Mouse (Mus musculus) midbrain, embryonic 14.5 days (tissue): ENCODE results near the gene Pdk1. TPM values are rescaled to one million over a fixed set of nuclear protein-coding genes. Genes with fewer than 3 reads are reported as not detected.

ENCODE experiments used
- ATAC-seq: fragments of 200-750 bp; cut with Nextera tagmentation; 2 replicates; pipeline ENCODE4 v1.8.0; 2017; ENCODE audit warnings: moderate number of reproducible peaks, moderate library complexity; ENCODE audit not compliant: low FRiP score, low TSS enrichment
- DNase-seq: peaks from one replicate; pipeline ENCODE4 v3.0.0-alpha.2; 2015
- H3K27ac ChIP-seq: fragments of 300-500 bp; sonication (generic); replicated peaks from 2 replicates; pipeline ENCODE4 v1.5.1; 2014; ENCODE audit warnings: mild to moderate bottlenecking, low read depth, low read length, moderate library complexity
- H3K27me3 ChIP-seq: fragments of 300-500 bp; sonication (generic); 2 replicates; pipeline ENCODE4 v1.6.1; 2014; ENCODE audit warnings: low read length, control low read depth, mixed read lengths; ENCODE audit not compliant: control insufficient read depth, insufficient read depth
- H3K36me3 ChIP-seq: fragments of 300-500 bp; sonication (generic); 2 replicates; pipeline ENCODE4 v1.6.1; 2014; ENCODE audit warnings: low read length, control low read depth; ENCODE audit not compliant: control insufficient read depth, insufficient read depth
- H3K4me1 ChIP-seq: fragments of 300-500 bp; sonication (generic); 2 replicates; pipeline ENCODE4 v1.6.1; 2014; ENCODE audit warnings: mild to moderate bottlenecking, antibody characterized with exemption, low read length, control low read depth; ENCODE audit not compliant: control insufficient read depth, insufficient read depth
- H3K4me2 ChIP-seq: fragments of 300-500 bp; sonication (generic); 2 replicates; pipeline ENCODE4 v1.6.1; 2014; ENCODE audit warnings: mild to moderate bottlenecking, low read length, moderate library complexity
- H3K4me3 ChIP-seq: fragments of 300-500 bp; sonication (generic); replicated peaks from 2 replicates; pipeline ENCODE4 v1.5.1; 2014; ENCODE audit warnings: low read depth, low read length
- H3K9ac ChIP-seq: fragments of 300-500 bp; sonication (generic); replicated peaks from 2 replicates; pipeline ENCODE4 v1.6.1; 2014; ENCODE audit warnings: mild to moderate bottlenecking, low read length, moderate library complexity
- H3K9me3 ChIP-seq: fragments of 300-500 bp; sonication (generic); 2 replicates; pipeline ENCODE4 v1.6.1; 2016; ENCODE audit warnings: low read length, control low read depth, mixed read lengths; ENCODE audit not compliant: control insufficient read depth
- WGBS: fragments of 180-500 bp; shearing (Covaris S2); extraction: QIAGEN DNeasy Blood & Tissue Kit; methylation state at CpG from one replicate; pipeline ENCODE4 v1.1.7; 2014; 5-methylcytosine and 5-hydroxymethylcytosine counted together
- polyA plus RNA-seq: library from polyadenylated mRNA; unstranded; fragments of >200 nt; fragmentation: Nextera tagmentation; extraction: Ambion mirVana; gene quantifications from 2 replicates; pipeline ENCODE4 v1.2.1, GENCODE M21; 2014

Pdk1 gene
- polyA plus RNA-seq, 1 experiment from 2014 or later: 23.2 TPM

DNA sequence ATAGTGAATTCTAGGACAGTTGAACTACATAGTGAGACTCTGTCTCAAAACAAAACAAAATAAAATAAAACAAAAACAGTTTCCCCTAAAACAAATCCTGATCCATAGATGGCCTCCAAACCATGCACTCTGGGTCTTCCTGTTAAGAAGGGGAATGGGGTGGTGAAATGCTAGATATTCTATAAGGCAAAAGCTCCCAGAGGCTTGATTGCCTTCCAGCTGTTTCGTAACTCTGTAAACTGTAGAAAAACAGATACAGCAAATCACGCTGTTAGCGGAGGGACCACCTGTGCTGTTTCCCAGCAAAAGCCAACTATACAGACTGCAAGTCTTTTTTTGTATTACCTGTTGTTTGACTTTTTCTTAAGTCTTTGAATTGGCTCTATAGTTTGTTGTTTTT lies 6.0 kb upstream of the Pdk1 start:
- no peak for DNase-seq
- no peaks in the 10 kb centered on the region for H3K36me3 ChIP-seq
- H3K4me2 ChIP-seq: no peak overlapping the region
- H3K9ac ChIP-seq: no peak overlapping the region
- H3K27me3 ChIP-seq: no peaks in the 10 kb centered on the region
- WGBS: 91% methylated on average over 3 of the region's 3 CpGs
- H3K4me3 ChIP-seq: no peak overlapping the region
- ATAC-seq: no peak
- H3K4me1 ChIP-seq: no peaks in the 10 kb centered on the region
- H3K27ac ChIP-seq: no peak overlapping the region
- H3K9me3 ChIP-seq: no peaks in the 10 kb centered on the region

DNA sequence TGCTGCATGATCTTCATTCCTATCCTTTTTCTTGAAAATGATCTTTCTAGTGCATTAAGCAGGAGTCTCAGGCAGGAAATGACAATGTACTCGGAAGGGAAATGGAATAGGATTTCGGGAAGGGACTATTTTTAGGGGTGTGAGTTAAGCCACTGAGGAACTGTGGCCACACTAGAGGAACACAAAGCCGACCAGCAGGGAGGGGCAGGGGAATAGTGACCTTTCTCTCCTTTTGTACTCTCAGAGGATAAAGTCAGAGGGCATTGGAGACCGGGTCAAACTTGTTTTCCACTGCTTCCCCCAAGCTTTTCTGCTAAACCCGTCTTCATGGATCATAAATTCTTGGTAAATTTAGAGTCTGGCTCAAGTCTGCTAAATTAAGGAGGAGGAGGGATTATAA lies 5.5 kb upstream of the Pdk1 start:
- H3K9ac ChIP-seq: no peak overlapping the region

DNA sequence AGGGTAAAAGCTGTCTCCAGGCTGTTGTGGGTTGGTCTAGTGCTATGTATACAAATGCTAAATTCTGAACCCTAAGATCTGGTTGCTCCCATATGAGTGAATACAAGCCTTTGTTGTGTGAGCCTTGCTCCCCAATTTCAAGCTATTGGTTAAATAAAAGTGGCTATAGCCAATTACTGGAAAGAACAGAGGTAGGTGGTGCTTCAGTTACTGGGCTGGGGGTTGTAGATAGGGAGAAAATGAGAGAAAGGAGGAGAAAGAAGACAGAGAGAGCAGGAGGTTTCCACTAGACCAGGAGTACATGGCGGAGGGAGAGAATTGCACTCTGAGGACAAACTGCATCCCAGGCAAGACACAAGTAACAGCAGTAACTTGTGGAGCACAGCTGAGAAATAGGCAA lies 4.8 kb upstream of the Pdk1 start:
- H3K27ac ChIP-seq: no peak overlapping the region
- H3K4me2 ChIP-seq: no peak overlapping the region
- ATAC-seq (no peak), DNase-seq (no peak)
- H3K27me3 ChIP-seq: no peaks in the 10 kb centered on the region
- H3K9me3 ChIP-seq: no peaks in the 10 kb centered on the region
- no peak overlapping the region for H3K9ac ChIP-seq
- 96% methylated on average over 1 of the region's 1 CpGs for WGBS
- H3K4me1 ChIP-seq: no peaks in the 10 kb centered on the region
- no peaks in the 10 kb centered on the region for H3K36me3 ChIP-seq
- no peak overlapping the region for H3K4me3 ChIP-seq

More for the DNA sequence above, 5.5 kb upstream of the Pdk1 start:
- H3K4me3 ChIP-seq: no peak overlapping the region
- no peaks in the 10 kb centered on the region for H3K27me3 ChIP-seq
- no peak overlapping the region for H3K27ac ChIP-seq
- no peaks in the 10 kb centered on the region for H3K9me3 ChIP-seq
- 3% methylated on average over 5 of the region's 5 CpGs for whole genome bisulfite sequencing
- H3K36me3 ChIP-seq: no peaks in the 10 kb centered on the region
- DNase-seq: no peak
- no peak overlapping the region for H3K4me2 ChIP-seq
- no peak for ATAC-seq
- no peaks in the 10 kb centered on the region for H3K4me1 ChIP-seq

DNA sequence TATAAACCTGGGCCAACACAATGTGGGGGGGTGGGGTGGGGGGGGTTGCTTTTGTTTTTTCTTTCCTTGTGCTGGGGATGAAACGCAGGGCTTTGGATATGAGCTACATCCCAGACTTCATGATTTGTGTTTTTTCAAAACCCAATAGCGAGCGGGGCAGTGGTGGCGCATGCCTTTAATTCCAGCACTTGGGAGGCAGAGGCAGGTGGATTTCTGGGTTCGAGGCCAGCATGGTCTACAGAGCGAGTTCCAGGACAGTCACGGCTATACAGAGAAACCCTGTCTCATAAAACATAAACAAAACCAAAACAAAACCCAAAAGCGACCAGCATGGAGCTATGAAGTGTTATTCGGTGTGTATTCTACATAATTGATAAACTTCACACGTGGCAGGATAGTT lies 883 bp upstream of the Pdk1 start:
- Histone ChIP-seq H3K4me2 (peak overlapping the region; percentile 84; the same call in 1 of the 2 replicates), H3K36me3 (no peaks in the 10 kb centered on the region), H3K9ac (no peak overlapping the region), H3K27me3 (no peaks in the 10 kb centered on the region), H3K27ac (no peak overlapping the region), H3K9me3 (no peaks in the 10 kb centered on the region), H3K4me1 (peaks cover 7% of the 10 kb centered on the region; the same call in 1 of the 2 replicates), H3K4me3 (peak overlapping the region; percentile 78; the same call in 1 of the 2 replicates)
- 85% methylated on average over 10 of the region's 10 CpGs for WGBS
- no peak for ATAC-seq
- DNase-seq: no peak

- peak; percentile 51 for DNase-seq
- no peaks in the 10 kb centered on the region for H3K36me3 ChIP-seq
- peak overlapping the region; percentile 78 for H3K4me3 ChIP-seq
- H3K4me2 ChIP-seq: peak overlapping the region; percentile 84
- H3K27me3 ChIP-seq: no peaks in the 10 kb centered on the region
- WGBS: 4% methylated on average over 50 of the region's 51 CpGs
- H3K27ac ChIP-seq: peak overlapping the region; percentile 78
- peak overlapping the region; percentile 73 for H3K9ac ChIP-seq
- peak; percentile 76 for ATAC-seq
- no peaks in the 10 kb centered on the region for H3K9me3 ChIP-seq
- H3K4me1 ChIP-seq: peaks cover 7% of the 10 kb centered on the region; the same call in 1 of the 2 replicates
Measured at GRCm38 (mm10) chr2:71873474-71874322, 674 bp downstream of the Pdk1 start.

DNA sequence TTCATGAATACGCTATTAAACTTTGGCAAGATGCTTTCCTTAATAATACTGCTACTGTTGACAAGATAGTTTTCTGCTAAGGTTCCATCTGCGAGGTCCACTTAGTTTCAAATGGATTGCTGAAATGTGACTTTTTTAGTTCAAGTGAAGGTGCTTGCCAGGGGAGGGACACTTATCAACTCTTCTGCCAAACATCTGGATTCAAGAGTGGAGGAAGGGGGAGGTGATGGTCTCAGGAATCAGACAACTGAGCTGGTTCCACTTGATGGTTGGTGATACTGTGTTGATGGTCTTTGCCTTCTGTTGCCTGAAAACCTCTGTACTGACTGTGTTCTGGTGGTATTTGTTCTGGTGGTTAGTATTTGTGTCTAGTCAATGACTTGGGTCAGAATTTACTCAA lies 1.4 kb downstream of the Pdk1 start:
- no peak overlapping the region for H3K9ac ChIP-seq
- H3K4me2 ChIP-seq: no peak overlapping the region; the same call in 1 of the 2 replicates
- no peak overlapping the region for H3K4me3 ChIP-seq
- no peaks in the 10 kb centered on the region for H3K27me3 ChIP-seq
- ATAC-seq (no peak), DNase-seq (no peak)
- peaks cover 7% of the 10 kb centered on the region; the same call in 1 of the 2 replicates for H3K4me1 ChIP-seq
- no peaks in the 10 kb centered on the region for H3K9me3 ChIP-seq
- H3K27ac ChIP-seq: no peak overlapping the region
- 83% methylated on average over 2 of the region's 2 CpGs for WGBS
- no peaks in the 10 kb centered on the region for H3K36me3 ChIP-seq

GRCm38 (mm10) chr2:71874836-71875235 lies 1.8 kb downstream of the Pdk1 start:
- WGBS: 33% methylated on average over 2 of the region's 2 CpGs
- H3K27ac ChIP-seq: no peak overlapping the region
- no peak overlapping the region for H3K4me3 ChIP-seq
- H3K4me1 ChIP-seq: peaks cover 7% of the 10 kb centered on the region; the same call in 1 of the 2 replicates
- ATAC-seq: no peak
- H3K4me2 ChIP-seq: no peak overlapping the region
- H3K9me3 ChIP-seq: no peaks in the 10 kb centered on the region
- H3K9ac ChIP-seq: no peak overlapping the region
- H3K27me3 ChIP-seq: no peaks in the 10 kb centered on the region
- no peaks in the 10 kb centered on the region for H3K36me3 ChIP-seq
- DNase-seq: no peak

DNA sequence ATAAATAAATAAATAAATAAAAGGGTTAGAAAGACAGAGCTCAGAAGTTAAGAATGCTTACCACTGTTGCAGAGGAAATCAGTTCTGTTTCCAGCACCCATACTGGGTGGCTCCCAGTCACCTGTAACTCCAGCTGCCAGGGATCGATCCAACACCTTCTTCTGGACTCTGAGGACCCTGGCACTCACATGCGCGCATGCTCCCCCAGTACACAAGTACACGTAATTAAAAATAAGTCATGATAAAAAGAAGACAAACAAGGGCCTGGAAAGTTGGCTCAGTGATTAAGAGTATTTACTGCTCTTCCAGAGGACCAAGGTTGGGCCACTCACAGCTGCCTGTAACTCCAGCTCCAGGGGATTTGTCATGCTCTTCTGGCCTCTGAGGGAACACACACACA lies 4.8 kb downstream of the Pdk1 start:
- Histone ChIP-seq H3K4me2 (no peak overlapping the region), H3K36me3 (no peaks in the 10 kb centered on the region), H3K27me3 (no peaks in the 10 kb centered on the region), H3K4me3 (no peak overlapping the region), H3K4me1 (peaks cover 7% of the 10 kb centered on the region; the same call in 1 of the 2 replicates), H3K9me3 (no peaks in the 10 kb centered on the region), H3K9ac (no peak overlapping the region), H3K27ac (no peak overlapping the region)
- 94% methylated on average over 4 of the region's 4 CpGs for WGBS
- DNase-seq: no peak
- no peak for ATAC-seq

GRCm38 (mm10) chr2:71878441-71878840 lies 5.4 kb downstream of the Pdk1 start:
- Histone ChIP-seq H3K4me2 (no peak overlapping the region), H3K36me3 (no peaks in the 10 kb centered on the region), H3K9ac (no peak overlapping the region), H3K4me1 (peaks cover 7% of the 10 kb centered on the region; the same call in 1 of the 2 replicates), H3K27ac (no peak overlapping the region), H3K9me3 (no peaks in the 10 kb centered on the region), H3K4me3 (no peak overlapping the region), H3K27me3 (no peaks in the 10 kb centered on the region)
- WGBS: 78% methylated on average over 2 of the region's 2 CpGs
- DNase-seq (no peak), ATAC-seq (no peak)
